Comparison of ENCODE assay signal across 9 mouse cellular contexts in the genomic region with DNA sequence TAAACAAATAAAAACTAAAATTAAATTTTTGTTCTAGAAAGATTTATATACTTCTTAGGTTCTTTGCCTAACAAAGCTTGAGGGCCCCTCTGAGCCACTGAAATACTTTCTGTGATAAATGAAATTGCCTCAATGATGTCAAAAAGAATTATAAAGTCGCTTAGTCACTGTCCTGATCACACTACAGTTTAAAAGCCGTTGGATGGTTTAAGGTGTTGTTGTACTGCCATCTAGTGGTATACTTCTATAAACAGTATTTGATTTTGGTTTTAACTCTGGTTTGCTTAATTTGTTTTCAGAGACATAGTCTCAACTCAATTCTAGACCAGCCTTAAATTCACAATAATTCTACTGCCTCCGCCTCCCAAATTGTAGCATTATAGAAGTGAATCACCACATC.
A peak's percentile ranks its signal among the peaks of the same experiment; 100 is the strongest.
DNase-seq lines count a peak whose midpoint lies in the region; ATAC-seq and TF ChIP-seq lines count a peak whose summit lies in the region.
"Had no signal": no experiment of that assay in that cellular context is flagged by ENCODE, and none has a peak within 500 bp of the region (broad histone marks: within the 10 kb centered on the region; RNA-seq: fewer than 3 reads in every experiment).

No protein-coding gene starts in this region.

- H3K4me2 ChIP-seq in midbrain, embryonic 11.5 days = no peak overlapping the region
- H3K4me2 ChIP-seq in midbrain, embryonic 16.5 days (ENCODE audit: low read length) = no peak overlapping the region
- H3K4me2 ChIP-seq in forebrain, postnatal 0 days (ENCODE audit: low read depth) = no peak overlapping the region
- no peak overlapping the region for H3K4me2 ChIP-seq in stomach, postnatal 0 days (replicated peaks; ENCODE audit: low read depth)
- H3K4me2 ChIP-seq: heart, embryonic 13.5 days had no signal

- H3K27me3 ChIP-seq in midbrain, embryonic 11.5 days (ENCODE audit: control insufficient read depth, insufficient read depth, low read length) = no peaks in the 10 kb centered on the region
- no peaks in the 10 kb centered on the region for H3K27me3 ChIP-seq in midbrain, embryonic 16.5 days (ENCODE audit: control insufficient read depth, insufficient read depth, low read depth, low read length)
- H3K27me3 ChIP-seq in forebrain, postnatal 0 days (ENCODE audit: insufficient read depth, low read length) = no peaks in the 10 kb centered on the region
- no peaks in the 10 kb centered on the region for H3K27me3 ChIP-seq in stomach, postnatal 0 days (ENCODE audit: control insufficient read depth, insufficient read depth, low read length)
- H3K27me3 ChIP-seq: heart, embryonic 13.5 days had no signal

- TF ChIP-seq CTCF in forebrain, postnatal 0 days (IDR thresholded peaks at IDR 0.05; ENCODE audit: low read depth) = peak; percentile 69
- peak; percentile 76 for TF ChIP-seq CTCF in stomach, postnatal 0 days (IDR thresholded peaks at IDR 0.05; ENCODE audit: low read depth)

- H3K36me3 ChIP-seq in midbrain, embryonic 11.5 days (ENCODE audit: control insufficient read depth, insufficient read depth, low read length) = no peaks in the 10 kb centered on the region
- no peaks in the 10 kb centered on the region for H3K36me3 ChIP-seq in midbrain, embryonic 16.5 days (ENCODE audit: control insufficient read depth, insufficient read depth, low read length)
- H3K36me3 ChIP-seq in forebrain, postnatal 0 days (ENCODE audit: insufficient read depth) = no peaks in the 10 kb centered on the region
- no peaks in the 10 kb centered on the region for H3K36me3 ChIP-seq in stomach, postnatal 0 days (ENCODE audit: control insufficient read depth, insufficient read depth, low read length)
- H3K36me3 ChIP-seq: heart, embryonic 13.5 days had no signal

- no peak overlapping the region for H3K9ac ChIP-seq in midbrain, embryonic 11.5 days (ENCODE audit: low read length)
- no peak overlapping the region for H3K9ac ChIP-seq in midbrain, embryonic 16.5 days (ENCODE audit: low read depth, low read length)
- H3K9ac ChIP-seq in forebrain, postnatal 0 days = no peak overlapping the region
- H3K9ac ChIP-seq in stomach, postnatal 0 days (ENCODE audit: low read length) = no peak overlapping the region
- H3K9ac ChIP-seq: heart, embryonic 13.5 days had no signal

- no peaks in the 10 kb centered on the region for H3K9me3 ChIP-seq in midbrain, embryonic 11.5 days (ENCODE audit: control insufficient read depth, low read length)
- H3K9me3 ChIP-seq in midbrain, embryonic 16.5 days (replicated peaks; ENCODE audit: control insufficient read depth, low read length, poor library complexity, severe bottlenecking) = no peaks in the 10 kb centered on the region
- no peaks in the 10 kb centered on the region for H3K9me3 ChIP-seq in forebrain, postnatal 0 days (ENCODE audit: low read length)
- no peaks in the 10 kb centered on the region for H3K9me3 ChIP-seq in stomach, postnatal 0 days (ENCODE audit: control insufficient read depth, low read length)
- H3K9me3 ChIP-seq: heart, embryonic 13.5 days had no signal

- no peak overlapping the region for H3K4me3 ChIP-seq in midbrain, embryonic 11.5 days (ENCODE audit: low read depth, low read length)
- no peak overlapping the region for H3K4me3 ChIP-seq in midbrain, embryonic 16.5 days (ENCODE audit: low read depth, low read length)
- no peak overlapping the region for H3K4me3 ChIP-seq in forebrain, postnatal 0 days (ENCODE audit: low read depth, low read length)
- H3K4me3 ChIP-seq in stomach, postnatal 0 days (ENCODE audit: low read depth, low read length) = no peak overlapping the region
- H3K4me3 ChIP-seq: heart, embryonic 13.5 days had no signal

- peak; percentile 79 for ATAC-seq in frontal cortex, adult (ENCODE audit: low TSS enrichment)
- ATAC-seq in midbrain, embryonic 11.5 days (ENCODE audit: low FRiP score) = no peak
- ATAC-seq in midbrain, embryonic 16.5 days = no peak
- ATAC-seq in forebrain, postnatal 0 days = peak; percentile 63
- no peak for ATAC-seq in stomach, postnatal 0 days (ENCODE audit: low FRiP score, low TSS enrichment)

- no peak for TF ChIP-seq EP300 in stomach, postnatal 0 days (optimal IDR thresholded peaks at IDR 0.05)

- no peak overlapping the region for H3K27ac ChIP-seq in midbrain, embryonic 11.5 days (ENCODE audit: low read depth, low read length)
- H3K27ac ChIP-seq in midbrain, embryonic 16.5 days (ENCODE audit: low read length) = no peak overlapping the region
- H3K27ac ChIP-seq in forebrain, postnatal 0 days (ENCODE audit: low read depth, low read length) = no peak overlapping the region
- no peak overlapping the region for H3K27ac ChIP-seq in stomach, postnatal 0 days (replicated peaks)
- H3K27ac ChIP-seq: heart, embryonic 13.5 days had no signal

- WGBS in midbrain, embryonic 11.5 days = 30% methylated on average over 3 of the region's 3 CpGs
- 27% methylated on average over 3 of the region's 3 CpGs for WGBS in midbrain, embryonic 16.5 days
- 21% methylated on average over 3 of the region's 3 CpGs for WGBS in forebrain, postnatal 0 days
- 20% methylated on average over 3 of the region's 3 CpGs for WGBS in stomach, postnatal 0 days

- H3K4me1 ChIP-seq in midbrain, embryonic 11.5 days (ENCODE audit: control insufficient read depth, insufficient read depth, low read length) = no peaks in the 10 kb centered on the region
- H3K4me1 ChIP-seq in midbrain, embryonic 16.5 days (ENCODE audit: control insufficient read depth, insufficient read depth, low read length) = no peaks in the 10 kb centered on the region
- no peaks in the 10 kb centered on the region for H3K4me1 ChIP-seq in forebrain, postnatal 0 days (ENCODE audit: insufficient read depth)
- no peaks in the 10 kb centered on the region for H3K4me1 ChIP-seq in stomach, postnatal 0 days (replicated peaks; ENCODE audit: control insufficient read depth, insufficient read depth)
- H3K4me1 ChIP-seq: heart, embryonic 13.5 days had no signal

- no peak for DNase-seq in frontal cortex, postnatal 36 days (ENCODE audit: low spot score in 2 of 2)
- DNase-seq in midbrain, embryonic 11.5 days (ENCODE audit: low spot score, missing footprints) = peak; percentile 90
- peak; percentile 70 for DNase-seq in forebrain, postnatal 0 days
- DNase-seq in stomach, postnatal 0 days (ENCODE audit: low spot score) = no peak
- no peak for DNase-seq in frontal cortex, postnatal 10 days (ENCODE audit: low spot score in 2 of 2)
- DNase-seq in cerebellum, adult 8-10 months = no peak

Comparison
In these comparisons a context has a peak if more than half of its experiments do, and no peak if none do; other contexts are left out.
1. ATAC-seq: peak in frontal cortex, adult (single experiment) and forebrain, postnatal 0 days (single experiment); none in midbrain, embryonic 11.5 days (single experiment), midbrain, embryonic 16.5 days (single experiment) and stomach, postnatal 0 days (single experiment).
2. DNase-seq: peak in midbrain, embryonic 11.5 days (single experiment) and forebrain, postnatal 0 days (single experiment); none in frontal cortex, postnatal 36 days (0 of 2), stomach, postnatal 0 days (single experiment), frontal cortex, postnatal 10 days (0 of 2) and cerebellum, adult 8-10 months (single experiment).